Comparison of ENCODE assay signal across 16 mouse cellular contexts in genomic region chr10:69220296-69220695, GRCm38 (mm10). TPM values are rescaled to one million over a fixed set of nuclear protein-coding genes. Genes with fewer than 3 reads are reported as not detected.
DNase-seq lines count a peak whose midpoint lies in the region; ATAC-seq and TF ChIP-seq lines count a peak whose summit lies in the region.
"Had no signal": no experiment of that assay in that cellular context is flagged by ENCODE, and none has a peak within 500 bp of the region (broad histone marks: within the 10 kb centered on the region; RNA-seq: fewer than 3 reads in every experiment).

No protein-coding gene starts in this region.

- no peak for TF ChIP-seq EP300 in liver, postnatal 0 days (IDR thresholded peaks at IDR 0.05; ENCODE audit: low read depth)

- H3K9ac ChIP-seq in liver, postnatal 0 days (replicated peaks), result no peak overlapping the region
- H3K9ac ChIP-seq in liver, embryonic 11.5 days (ENCODE audit: low read depth, low read length), result no peak overlapping the region
- H3K9ac ChIP-seq: hindbrain, embryonic 13.5 days; liver, embryonic 14.5 days; neural tube, embryonic 12.5 days had no signal

- no peaks in the 10 kb centered on the region for H3K27me3 ChIP-seq in heart, embryonic 10.5 days (ENCODE audit: insufficient read depth, poor library complexity, severe bottlenecking)
- H3K27me3 ChIP-seq in liver, postnatal 0 days (ENCODE audit: insufficient read depth, low read length), result no peaks in the 10 kb centered on the region
- no peaks in the 10 kb centered on the region for H3K27me3 ChIP-seq in liver, embryonic 11.5 days (replicated peaks; ENCODE audit: control insufficient read depth, insufficient read depth, low read length)
- H3K27me3 ChIP-seq: hindbrain, embryonic 13.5 days; megakaryocyte, embryonic 14.5 days; neural tube, embryonic 12.5 days had no signal

- H3K4me3 ChIP-seq in heart, embryonic 10.5 days, result no peak overlapping the region
- H3K4me3 ChIP-seq in liver, postnatal 0 days (ENCODE audit: low read depth, low read length), result no peak overlapping the region
- no peak overlapping the region for H3K4me3 ChIP-seq in liver, embryonic 11.5 days (ENCODE audit: low read depth, low read length)
- H3K4me3 ChIP-seq: hindbrain, embryonic 13.5 days; limb, embryonic 10.5 days; neural tube, embryonic 12.5 days had no signal

- intact Hi-C loops in heart, postnatal 36 days (cut with DNase I), result no loop called here

- H3K4me1 ChIP-seq in heart, embryonic 10.5 days, result peaks cover 44% of the 10 kb centered on the region
- H3K4me1 ChIP-seq in liver, postnatal 0 days (ENCODE audit: insufficient read depth), result peaks cover 48% of the 10 kb centered on the region
- H3K4me1 ChIP-seq in liver, embryonic 11.5 days (replicated peaks; ENCODE audit: control insufficient read depth, insufficient read depth, low read length), result peaks cover 11% of the 10 kb centered on the region
- H3K4me1 ChIP-seq: hindbrain, embryonic 13.5 days; limb, embryonic 10.5 days; neural tube, embryonic 12.5 days had no signal

- H3K36me3 ChIP-seq in heart, embryonic 10.5 days, result peaks cover 39% of the 10 kb centered on the region
- H3K36me3 ChIP-seq in liver, postnatal 0 days (replicated peaks; ENCODE audit: insufficient read depth, low read length), result peaks cover 21% of the 10 kb centered on the region
- peaks cover 4% of the 10 kb centered on the region; the same call in 1 of the 2 replicates for H3K36me3 ChIP-seq in liver, embryonic 11.5 days (ENCODE audit: control insufficient read depth, insufficient read depth, low read length)

- DNase-seq in heart, adult 18-20 months, result peak; percentile 76 to 85
- no peak for DNase-seq in heart, embryonic 10.5 days (ENCODE audit: low spot score)
- DNase-seq in liver, postnatal 0 days, result no peak
- DNase-seq in liver, embryonic 11.5 days (ENCODE audit: low spot score), result no peak
- peak; percentile 54 to 65 for DNase-seq in heart, postnatal 36 days
- DNase-seq in skeletal muscle tissue, adult 2 months (ENCODE audit: low read depth, low spot score), result peak; percentile 54
- DNase-seq in neural tube, embryonic 10.5 days (ENCODE audit: extremely low spot score, low spot score), result no peak
- DNase-seq: cerebellum, postnatal 10 days; thymus, postnatal 36 days had no signal

- H3K9me3 ChIP-seq in heart, embryonic 10.5 days, result no peaks in the 10 kb centered on the region
- H3K9me3 ChIP-seq in liver, postnatal 0 days (ENCODE audit: low read length), result no peaks in the 10 kb centered on the region
- no peaks in the 10 kb centered on the region for H3K9me3 ChIP-seq in liver, embryonic 11.5 days (ENCODE audit: control insufficient read depth, low read length)
- H3K9me3 ChIP-seq: hindbrain, embryonic 13.5 days; limb, embryonic 10.5 days; megakaryocyte, embryonic 14.5 days; neural tube, embryonic 12.5 days had no signal

- no peak overlapping the region for H3K27ac ChIP-seq in heart, embryonic 10.5 days
- peak overlapping the region; percentile 91 for H3K27ac ChIP-seq in liver, postnatal 0 days (ENCODE audit: low read depth)
- no peak overlapping the region for H3K27ac ChIP-seq in liver, embryonic 11.5 days (ENCODE audit: low read depth, low read length)
- H3K27ac ChIP-seq: hindbrain, embryonic 13.5 days; limb, embryonic 10.5 days; liver, embryonic 14.5 days; neural tube, embryonic 12.5 days had no signal

- 83% methylated on average over 6 of the region's 6 CpGs for WGBS in heart, embryonic 10.5 days
- 75% methylated on average over 6 of the region's 6 CpGs for WGBS in liver, postnatal 0 days (ENCODE audit: insufficient replicate concordance)
- 82% methylated on average over 6 of the region's 6 CpGs for WGBS in liver, embryonic 11.5 days

- peak overlapping the region; percentile 64 for H3K4me2 ChIP-seq in liver, postnatal 0 days (ENCODE audit: low read depth, low read length)
- no peak overlapping the region for H3K4me2 ChIP-seq in liver, embryonic 11.5 days
- H3K4me2 ChIP-seq: hindbrain, embryonic 13.5 days; neural tube, embryonic 12.5 days had no signal

- no peak for ATAC-seq in liver, postnatal 0 days
- ATAC-seq in liver, embryonic 11.5 days (replicated peaks; ENCODE audit: low FRiP score), result no peak
- ATAC-seq in granulocyte monocyte progenitor cell, adult 5-6 weeks (replicated peaks; ENCODE audit: poor library complexity, severe bottlenecking), result no peak
- ATAC-seq: lung, postnatal 0 days had no signal

- TF ChIP-seq CTCF in liver, postnatal 0 days (IDR thresholded peaks at IDR 0.05; ENCODE audit: low read depth), result no peak

RNA-seq across cellular contexts. Expression of gene A930033H14Rik, which starts 7.4 kb away (rescaled TPM):
- under 1 TPM; 0.72 to 0.85 TPM for total RNA-seq in heart, adult 18-20 months (2021)
- polyA plus RNA-seq in heart, embryonic 10.5 days (2016; fragmentation: Nextera tagmentation; extraction: Ambion mirVana), result 1.7 and 1.9 TPM in 2 replicates
- 0.89 and 1.2 TPM in 2 replicates for polyA plus RNA-seq in liver, postnatal 0 days (2015; fragmentation: Nextera tagmentation; extraction: Ambion mirVana)
- polyA plus RNA-seq in liver, embryonic 11.5 days (2014; fragmentation: Nextera tagmentation; extraction: Ambion mirVana), result 1.1 and 1.6 TPM in 2 replicates
- total RNA-seq in heart, postnatal 36 days (2021), result 1 to 10 TPM; 1.1 to 3.2 TPM
- total RNA-seq in granulocyte monocyte progenitor cell, adult 5-6 weeks (2014; fragmentation: Nextera tagmentation), result 2.6 and 4.3 TPM in 2 replicates
- total RNA-seq in granulocyte monocyte progenitor cell, adult 5-6 weeks (2017), result 1.2 and 1.5 TPM in 2 replicates

Comparison
In these comparisons a context has a peak if more than half of its experiments do, and no peak if none do; other contexts are left out.
1. DNase-seq: peak in heart, adult 18-20 months (2 of 2), heart, postnatal 36 days (2 of 2) and skeletal muscle tissue, adult 2 months (single experiment); none in heart, embryonic 10.5 days (single experiment), liver, postnatal 0 days (single experiment), liver, embryonic 11.5 days (single experiment) and neural tube, embryonic 10.5 days (single experiment).